Mouse (Mus musculus) inflammation-experienced regulatory T-cells, adult 6 months (primary cell): ENCODE measurements around the gene Atxn1. TPM values are rescaled to one million over a fixed set of nuclear protein-coding genes. Genes with fewer than 3 reads are reported as not detected.

Experiments used
- ATAC-seq: one replicate; pipeline ENCODE4 v1.8.0; 2017
- polyA plus RNA-seq, 3 experiments: library from polyadenylated mRNA; unstranded; fragments of 100-300 nt; shearing (Covaris generic); gene quantifications; one replicate each; pipeline ENCODE4 v1.2.1; 2017

Gene Atxn1
- polyA plus RNA-seq, 3 experiments from 2014 or later, result 35.9 to 51.1 (median 39.1) TPM

- no peak for ATAC-seq
Observed at GRCm38 (mm10) chr13:45764354-45764753, 200.5 kb downstream of the Atxn1 start.

GRCm38 (mm10) chr13:45762278-45762677 lies 202.5 kb downstream of the Atxn1 start:
- ATAC-seq, result no peak

DNA sequence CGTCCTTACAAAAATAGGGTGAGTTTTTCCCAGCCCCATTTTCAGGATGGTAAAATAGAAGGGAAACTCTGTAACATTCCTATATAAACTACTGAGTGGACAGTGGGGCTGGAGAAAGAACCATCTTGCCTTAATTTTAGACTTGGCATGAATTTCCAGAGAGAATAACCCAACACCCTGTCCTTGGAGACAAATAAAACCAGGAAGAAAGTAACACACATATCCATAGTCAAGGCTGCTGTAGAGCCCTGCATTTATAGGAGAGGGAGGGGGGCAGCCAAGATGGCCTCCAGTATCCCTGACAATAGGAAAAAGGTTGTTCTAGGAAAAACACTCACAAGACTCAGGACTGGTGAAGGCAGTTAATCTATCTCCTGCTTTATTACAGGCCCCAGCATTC lies 210.3 kb downstream of the Atxn1 start:
- ATAC-seq, result no peak

- ATAC-seq, result peak; percentile 48
Observed at GRCm38 (mm10) chr13:45752498-45752897, 212.3 kb downstream of the Atxn1 start.

GRCm38 (mm10) chr13:45751231-45751630 lies 213.6 kb downstream of the Atxn1 start:
- ATAC-seq, result no peak

- no peak for ATAC-seq
Observed at GRCm38 (mm10) chr13:45750627-45751026, 214.2 kb downstream of the Atxn1 start.

- ATAC-seq, result no peak
Observed at GRCm38 (mm10) chr13:45749937-45750336, 214.9 kb downstream of the Atxn1 start.

- ATAC-seq, result no peak
Observed at GRCm38 (mm10) chr13:45749222-45749621, 215.6 kb downstream of the Atxn1 start.

- ATAC-seq, result no peak
Observed at GRCm38 (mm10) chr13:45748691-45749090, 216.1 kb downstream of the Atxn1 start.

- ATAC-seq, result no peak
Observed at GRCm38 (mm10) chr13:45745851-45746773, 218.7 kb downstream of the Atxn1 start.

- no peak for ATAC-seq
Observed at GRCm38 (mm10) chr13:45744803-45745432, 219.9 kb downstream of the Atxn1 start.

GRCm38 (mm10) chr13:45743848-45744247 lies 221.0 kb downstream of the Atxn1 start:
- ATAC-seq, result no peak

DNA sequence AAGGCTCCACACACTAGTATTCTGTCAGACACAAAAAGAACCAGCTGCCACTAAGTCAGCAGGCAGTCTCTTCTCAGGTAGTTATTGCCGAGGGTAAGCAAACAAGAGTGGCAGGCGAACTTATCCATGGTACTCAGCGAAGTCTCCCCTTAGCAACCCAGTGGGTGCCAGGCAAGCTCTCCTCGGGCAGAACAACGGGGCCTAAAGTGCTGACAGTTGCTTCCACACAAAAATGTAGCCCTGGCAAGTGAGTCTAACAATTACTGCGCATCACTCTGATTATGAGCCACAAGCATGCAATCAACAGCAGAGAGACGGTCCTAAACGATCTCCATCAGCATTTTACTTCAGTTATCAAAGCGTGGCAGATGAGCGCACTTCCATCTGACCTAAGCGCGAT lies 224.4 kb downstream of the Atxn1 start:
- no peak for ATAC-seq

DNA sequence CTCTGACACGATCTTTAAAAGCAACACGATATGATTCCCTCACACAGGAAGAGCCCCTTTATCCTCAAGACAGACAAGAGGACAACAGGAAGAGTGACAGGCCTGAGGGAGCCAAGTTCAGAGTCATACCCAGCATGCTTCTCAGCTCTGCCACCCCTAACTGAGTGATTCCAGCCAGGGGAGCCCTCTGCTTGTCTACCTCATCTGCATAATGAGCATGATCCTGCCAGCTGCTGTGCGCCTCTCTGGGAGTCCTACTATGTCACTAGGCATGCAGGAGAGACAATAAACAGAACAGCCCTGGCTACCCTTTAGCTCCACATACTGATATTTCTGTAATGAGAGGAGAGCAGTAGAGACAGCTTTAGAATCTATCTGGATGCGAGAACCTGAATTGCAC lies 228.6 kb downstream of the Atxn1 start:
- ATAC-seq, result no peak

DNA sequence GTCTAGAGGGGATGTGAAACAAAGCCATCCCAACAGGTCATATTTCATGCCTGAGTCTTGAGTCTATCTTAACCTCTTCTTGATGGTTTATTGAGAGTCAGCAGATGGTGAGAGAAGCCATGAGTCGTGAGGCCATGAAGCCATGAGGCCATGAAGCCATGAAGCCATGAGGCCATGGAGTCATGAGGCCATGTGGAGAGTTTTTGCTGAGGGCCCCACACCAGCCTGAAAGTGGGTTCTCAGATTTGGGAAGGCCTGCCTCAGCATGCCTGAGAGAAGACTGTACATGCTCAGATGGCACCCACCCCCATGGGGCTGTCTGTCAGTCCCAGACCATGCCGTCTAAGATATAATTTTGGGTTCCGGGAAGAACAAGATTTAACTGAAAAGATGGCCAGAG lies 229.0 kb downstream of the Atxn1 start:
- no peak for ATAC-seq

- peak; percentile 82 for ATAC-seq
Observed at GRCm38 (mm10) chr13:45734531-45734930, 230.3 kb downstream of the Atxn1 start.

DNA sequence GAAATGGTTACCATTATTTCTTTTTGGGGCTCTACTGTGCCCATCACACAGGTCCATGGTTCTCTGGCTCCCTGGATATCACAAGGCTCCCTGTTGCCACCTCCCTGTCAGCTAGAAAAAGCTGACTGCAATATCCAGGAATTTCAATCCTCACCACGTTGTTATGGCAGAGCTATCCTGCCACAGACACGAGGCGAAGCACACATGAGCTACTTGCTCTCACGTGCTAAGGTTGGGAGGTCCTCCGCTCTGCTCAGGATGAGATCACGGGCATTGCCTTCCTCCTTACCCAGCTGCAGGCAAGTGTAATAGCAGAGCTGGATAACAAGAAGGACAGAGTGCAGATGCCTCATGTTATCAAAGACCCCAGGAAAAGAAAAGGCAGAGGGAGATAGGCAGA lies 232.2 kb downstream of the Atxn1 start:
- ATAC-seq, result no peak

- ATAC-seq, result no peak
Observed at GRCm38 (mm10) chr13:45726917-45727316, 237.9 kb downstream of the Atxn1 start.

DNA sequence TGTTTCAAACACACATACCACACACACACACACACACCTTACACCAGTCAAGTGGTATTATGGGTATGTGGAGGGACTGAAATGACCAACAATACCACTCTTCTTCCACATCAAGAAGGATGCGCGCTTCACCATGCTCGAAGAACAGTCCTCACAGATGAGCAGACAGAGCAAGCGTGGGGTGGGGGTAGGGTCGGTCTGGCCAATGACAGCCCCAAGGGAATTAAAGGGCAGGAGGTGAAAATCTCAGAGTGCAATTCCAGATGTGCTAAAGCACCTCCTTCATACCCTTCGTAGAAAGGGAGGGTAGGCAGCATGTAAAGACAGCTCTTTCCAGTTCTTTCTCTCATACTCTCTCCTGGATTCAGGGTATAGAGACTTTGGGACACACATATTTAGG lies 238.6 kb downstream of the Atxn1 start:
- no peak for ATAC-seq

GRCm38 (mm10) chr13:45724507-45725259 lies 240.1 kb downstream of the Atxn1 start:
- ATAC-seq, result no peak

DNA sequence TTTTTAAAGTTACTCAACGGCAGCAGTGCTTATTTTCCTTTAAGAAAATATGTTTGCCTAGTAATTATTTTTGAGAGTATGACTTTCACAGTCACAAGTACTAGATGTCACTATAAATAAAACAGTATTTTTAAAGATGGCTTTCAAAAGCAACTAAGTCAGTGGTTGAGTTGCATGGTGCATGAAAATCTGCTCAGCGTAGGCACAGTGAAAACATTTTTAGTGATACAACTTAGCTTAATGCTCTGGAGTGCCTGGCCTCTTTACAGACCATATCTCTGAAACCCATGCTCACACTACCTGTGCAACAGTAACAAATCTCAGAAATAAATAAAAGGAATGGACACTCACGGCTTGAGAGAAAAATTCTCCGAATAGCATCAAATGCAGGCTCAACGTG lies 241.9 kb downstream of the Atxn1 start:
- no peak for ATAC-seq

- ATAC-seq, result no peak
Observed at GRCm38 (mm10) chr13:45721621-45722020, 243.2 kb downstream of the Atxn1 start.

GRCm38 (mm10) chr13:45718850-45719249 lies 246.0 kb downstream of the Atxn1 start:
- no peak for ATAC-seq
